Mouse (Mus musculus) bone marrow macrophage, adult 2 months (primary cell): ENCODE measurements around the gene Fkbp4.

Source experiments
- CTCF ChIP-seq: IDR thresholded peaks from 2 replicates; pipeline ENCODE4 v1.5.1; 2012; ENCODE audit warnings: low read depth, mild to moderate bottlenecking, low read length, moderate library complexity
- POLR2A ChIP-seq: IDR thresholded peaks from 2 replicates; pipeline ENCODE4 v1.6.1; 2012; ENCODE audit warnings: mild to moderate bottlenecking, low read depth, low read length, borderline replicate concordance

DNA sequence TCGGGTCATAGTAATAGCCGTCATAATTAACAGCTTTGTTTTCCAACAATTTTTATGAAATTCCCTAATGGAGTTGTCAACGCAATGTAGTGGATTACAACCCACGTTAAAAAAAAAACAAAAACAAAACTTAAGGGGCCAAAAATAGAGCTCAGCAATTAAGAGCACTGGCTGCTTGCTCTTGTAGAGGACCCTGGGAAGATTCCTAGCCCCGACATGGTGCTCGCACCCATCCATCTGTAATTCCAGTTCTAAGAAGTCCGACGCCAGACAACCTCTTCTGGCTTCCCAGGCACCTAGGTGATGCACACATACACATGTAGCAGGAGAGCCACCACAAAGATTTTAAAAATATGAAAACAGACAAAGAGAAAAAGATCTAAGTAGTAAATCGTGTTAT, 13.4 kb downstream of the Fkbp4 start:
- TF ChIP-seq POLR2A (no peak), CTCF (no peak)
